Mouse (Mus musculus): ENCODE data around the gene Tmem52b. TPM values are rescaled to one million over a fixed set of nuclear protein-coding genes. Genes with fewer than 3 reads are reported as not detected.

Gene Tmem52b
- polyA plus RNA-seq, 1 experiment from 2014 or later = not detected

GRCm38 (mm10) chr6:129513409-129513808, 1.1 kb downstream of the Tmem52b start:
- no peak overlapping the region for H3K27ac ChIP-seq
- H3K9me3 ChIP-seq = no peaks in the 10 kb centered on the region
- H3K4me3 ChIP-seq = no peak overlapping the region
- no peak for DNase-seq (ENCODE audit: extremely low spot score, low spot score)
- WGBS = 92% methylated on average over 1 of the region's 1 CpGs
- no peaks in the 10 kb centered on the region for H3K27me3 ChIP-seq (ENCODE audit: poor library complexity, severe bottlenecking)
- H3K4me1 ChIP-seq = no peaks in the 10 kb centered on the region
- no peaks in the 10 kb centered on the region for H3K36me3 ChIP-seq (replicated peaks)

GRCm38 (mm10) chr6:129514376-129514775, 2.0 kb downstream of the Tmem52b start:
- H3K27me3 ChIP-seq (ENCODE audit: poor library complexity, severe bottlenecking) = no peaks in the 10 kb centered on the region
- no peaks in the 10 kb centered on the region for H3K9me3 ChIP-seq
- no peak overlapping the region for H3K27ac ChIP-seq
- H3K36me3 ChIP-seq (replicated peaks) = no peaks in the 10 kb centered on the region
- WGBS = 85% methylated on average over 2 of the region's 2 CpGs
- DNase-seq (ENCODE audit: extremely low spot score, low spot score) = no peak
- no peak overlapping the region for H3K4me3 ChIP-seq
- no peaks in the 10 kb centered on the region for H3K4me1 ChIP-seq

GRCm38 (mm10) chr6:129515068-129515467, 2.7 kb downstream of the Tmem52b start:
- H3K27me3 ChIP-seq (ENCODE audit: poor library complexity, severe bottlenecking) = no peaks in the 10 kb centered on the region
- no peaks in the 10 kb centered on the region for H3K36me3 ChIP-seq (replicated peaks)
- WGBS = 94% methylated on average over 3 of the region's 3 CpGs
- H3K4me1 ChIP-seq = no peaks in the 10 kb centered on the region
- H3K27ac ChIP-seq = no peak overlapping the region
- DNase-seq (ENCODE audit: extremely low spot score, low spot score) = no peak
- H3K4me3 ChIP-seq = no peak overlapping the region
- H3K9me3 ChIP-seq = no peaks in the 10 kb centered on the region

GRCm38 (mm10) chr6:129516388-129516787, 4.0 kb downstream of the Tmem52b start:
- no peak overlapping the region for H3K4me3 ChIP-seq
- no peaks in the 10 kb centered on the region for H3K4me1 ChIP-seq
- no peaks in the 10 kb centered on the region for H3K36me3 ChIP-seq (replicated peaks)
- H3K9me3 ChIP-seq = no peaks in the 10 kb centered on the region
- H3K27ac ChIP-seq = no peak overlapping the region
- no peak for DNase-seq (ENCODE audit: extremely low spot score, low spot score)
- no peaks in the 10 kb centered on the region for H3K27me3 ChIP-seq (ENCODE audit: poor library complexity, severe bottlenecking)
- 91% methylated on average over 10 of the region's 10 CpGs for whole genome bisulfite sequencing

- Histone ChIP-seq H3K36me3 (replicated peaks) (no peaks in the 10 kb centered on the region), H3K9me3 (no peaks in the 10 kb centered on the region), H3K27me3 (ENCODE audit: poor library complexity, severe bottlenecking) (no peaks in the 10 kb centered on the region), H3K27ac (no peak overlapping the region), H3K4me1 (peaks cover 7% of the 10 kb centered on the region), H3K4me3 (no peak overlapping the region)
- 45% methylated on average over 2 of the region's 2 CpGs for WGBS
- no peak for DNase-seq (ENCODE audit: extremely low spot score, low spot score)
These were observed 5.5 kb downstream of the Tmem52b start for GRCm38 (mm10) chr6:129517752-129518408.

- Histone ChIP-seq H3K4me3 (no peak overlapping the region), H3K4me1 (peaks cover 7% of the 10 kb centered on the region), H3K9me3 (no peaks in the 10 kb centered on the region), H3K27me3 (ENCODE audit: poor library complexity, severe bottlenecking) (no peaks in the 10 kb centered on the region), H3K36me3 (replicated peaks) (no peaks in the 10 kb centered on the region), H3K27ac (no peak overlapping the region)
- DNase-seq (ENCODE audit: extremely low spot score, low spot score) = no peak
These were observed 13.7 kb downstream of the Tmem52b start for GRCm38 (mm10) chr6:129526069-129526468.

- Histone ChIP-seq H3K9me3 (no peaks in the 10 kb centered on the region), H3K27me3 (ENCODE audit: poor library complexity, severe bottlenecking) (no peaks in the 10 kb centered on the region), H3K36me3 (replicated peaks) (no peaks in the 10 kb centered on the region), H3K4me3 (no peak overlapping the region), H3K4me1 (peaks cover 4% of the 10 kb centered on the region), H3K27ac (no peak overlapping the region)
- no peak for DNase-seq (ENCODE audit: extremely low spot score, low spot score)
- 77% methylated on average over 2 of the region's 2 CpGs for WGBS
These were observed 15.1 kb downstream of the Tmem52b start for GRCm38 (mm10) chr6:129527416-129527815.

GRCm38 (mm10) chr6:129529605-129530004, 17.2 kb downstream of the Tmem52b start:
- H3K27ac ChIP-seq = no peak overlapping the region
- H3K4me3 ChIP-seq = no peak overlapping the region
- 88% methylated on average over 1 of the region's 1 CpGs for WGBS
- H3K9me3 ChIP-seq = no peaks in the 10 kb centered on the region
- DNase-seq (ENCODE audit: extremely low spot score, low spot score) = no peak
- H3K4me1 ChIP-seq = peaks cover 13% of the 10 kb centered on the region
- no peaks in the 10 kb centered on the region for H3K27me3 ChIP-seq (ENCODE audit: poor library complexity, severe bottlenecking)
- H3K36me3 ChIP-seq (replicated peaks) = no peaks in the 10 kb centered on the region

GRCm38 (mm10) chr6:129530261-129530660, 17.9 kb downstream of the Tmem52b start:
- DNase-seq (ENCODE audit: extremely low spot score, low spot score) = no peak
- no peak overlapping the region for H3K4me3 ChIP-seq
- no peak overlapping the region for H3K27ac ChIP-seq
- no peaks in the 10 kb centered on the region for H3K27me3 ChIP-seq (ENCODE audit: poor library complexity, severe bottlenecking)
- no peaks in the 10 kb centered on the region for H3K9me3 ChIP-seq
- H3K4me1 ChIP-seq = peaks cover 19% of the 10 kb centered on the region
- H3K36me3 ChIP-seq (replicated peaks) = no peaks in the 10 kb centered on the region

GRCm38 (mm10) chr6:129532556-129532941, 20.2 kb downstream of the Tmem52b start:
- no peaks in the 10 kb centered on the region for H3K9me3 ChIP-seq
- no peak for DNase-seq (ENCODE audit: extremely low spot score, low spot score)
- peaks cover 5% of the 10 kb centered on the region for H3K36me3 ChIP-seq (replicated peaks)
- H3K27ac ChIP-seq = peak overlapping the region; percentile 90
- peaks cover 19% of the 10 kb centered on the region for H3K4me1 ChIP-seq
- WGBS = 37% methylated on average over 7 of the region's 7 CpGs
- no peaks in the 10 kb centered on the region for H3K27me3 ChIP-seq (ENCODE audit: poor library complexity, severe bottlenecking)
- H3K4me3 ChIP-seq = peak overlapping the region; percentile 85

GRCm38 (mm10) chr6:129532942-129533860, 20.8 kb downstream of the Tmem52b start, which contains the start of gene Gabarapl1:
TSS of gene Gabarapl1 (plus strand) at chr6:129533160.
- under 1% methylated on average over 55 of the region's 55 CpGs for WGBS
- H3K27ac ChIP-seq = peak within 1 kb of the TSS; percentile 90

GRCm38 (mm10) chr6:129534057-129534456, 21.7 kb downstream of the Tmem52b start:
- no peak for DNase-seq (ENCODE audit: extremely low spot score, low spot score)

More at GRCm38 (mm10) chr6:129532942-129533860, 20.8 kb downstream of the Tmem52b start, which contains the start of gene Gabarapl1:
- Histone ChIP-seq H3K4me3 (peak within 1 kb of the TSS; percentile 85), H3K27me3 (ENCODE audit: poor library complexity, severe bottlenecking) (no peaks in the 10 kb centered on the region), H3K9me3 (no peaks in the 10 kb centered on the region), H3K4me1 (peaks cover 19% of the 10 kb centered on the region), H3K36me3 (replicated peaks) (peaks cover 11% of the 10 kb centered on the region)
- DNase-seq (ENCODE audit: extremely low spot score, low spot score) = peak; percentile 74

GRCm38 (mm10) chr6:129534627-129535190, 22.4 kb downstream of the Tmem52b start:
- no peak for DNase-seq (ENCODE audit: extremely low spot score, low spot score)
- 80% methylated on average over 4 of the region's 4 CpGs for WGBS

More at GRCm38 (mm10) chr6:129534057-129534456, 21.7 kb downstream of the Tmem52b start:
- Histone ChIP-seq H3K36me3 (replicated peaks) (peaks cover 20% of the 10 kb centered on the region), H3K27me3 (ENCODE audit: poor library complexity, severe bottlenecking) (no peaks in the 10 kb centered on the region), H3K27ac (peak overlapping the region; percentile 90), H3K4me1 (peaks cover 19% of the 10 kb centered on the region), H3K4me3 (peak overlapping the region; percentile 85), H3K9me3 (no peaks in the 10 kb centered on the region)
- WGBS = 22% methylated on average over 9 of the region's 9 CpGs

More at GRCm38 (mm10) chr6:129534627-129535190, 22.4 kb downstream of the Tmem52b start:
- Histone ChIP-seq H3K27ac (no peak overlapping the region), H3K4me3 (peak overlapping the region; percentile 85), H3K36me3 (replicated peaks) (peaks cover 26% of the 10 kb centered on the region), H3K4me1 (peaks cover 19% of the 10 kb centered on the region), H3K27me3 (ENCODE audit: poor library complexity, severe bottlenecking) (no peaks in the 10 kb centered on the region), H3K9me3 (no peaks in the 10 kb centered on the region)
